Mouse (Mus musculus) ZHBTc4 (cell line): Measurements from ENCODE around the gene Gprin1.
A peak's percentile ranks its signal among the peaks of the same experiment; 100 is the strongest.

Source experiments
- DNase-seq: peaks from one replicate; pipeline ENCODE4 v3.0.0-alpha.2; 2011; ENCODE audit warnings: low read depth, low spot score

Gene Gprin1

GRCm38 (mm10) chr13:54760164-54760795, 10.6 kb upstream of the Gprin1 start:
- DNase-seq = no peak

GRCm38 (mm10) chr13:54759496-54759895, 9.8 kb upstream of the Gprin1 start:
- DNase-seq = no peak

GRCm38 (mm10) chr13:54758756-54759470, 9.2 kb upstream of the Gprin1 start:
- DNase-seq = no peak

GRCm38 (mm10) chr13:54758045-54758755, 8.5 kb upstream of the Gprin1 start:
- peak; percentile 99 for DNase-seq

- DNase-seq = no peak
Measured at GRCm38 (mm10) chr13:54757093-54757830, 7.6 kb upstream of the Gprin1 start.

GRCm38 (mm10) chr13:54756156-54756712, 6.6 kb upstream of the Gprin1 start:
- no peak for DNase-seq

GRCm38 (mm10) chr13:54755201-54755830, 5.6 kb upstream of the Gprin1 start:
- no peak for DNase-seq

GRCm38 (mm10) chr13:54754169-54755080, 4.8 kb upstream of the Gprin1 start:
- DNase-seq = no peak

- DNase-seq = no peak
Measured at GRCm38 (mm10) chr13:54753733-54754132, 4.1 kb upstream of the Gprin1 start.

GRCm38 (mm10) chr13:54752656-54753055, 3.0 kb upstream of the Gprin1 start:
- no peak for DNase-seq

GRCm38 (mm10) chr13:54750699-54751098, 1.0 kb upstream of the Gprin1 start:
- DNase-seq = peak; percentile 54

- peak; percentile 44 for DNase-seq
Measured at GRCm38 (mm10) chr13:54749061-54749863, 412 bp downstream of the Gprin1 start.

GRCm38 (mm10) chr13:54748721-54749060, 983 bp downstream of the Gprin1 start:
- DNase-seq = no peak

- no peak for DNase-seq
Measured at GRCm38 (mm10) chr13:54748190-54748589, 1.5 kb downstream of the Gprin1 start.

GRCm38 (mm10) chr13:54746896-54747295, 2.8 kb downstream of the Gprin1 start:
- no peak for DNase-seq

GRCm38 (mm10) chr13:54746110-54746509, 3.6 kb downstream of the Gprin1 start:
- DNase-seq = no peak

- DNase-seq = peak; percentile 74
Measured at GRCm38 (mm10) chr13:54738213-54738601, 11.5 kb downstream of the Gprin1 start.

- peak; percentile 84 for DNase-seq
Measured at GRCm38 (mm10) chr13:54737488-54738212, 12.0 kb downstream of the Gprin1 start.

- DNase-seq = no peak
Measured at GRCm38 (mm10) chr13:54736931-54737330, 12.7 kb downstream of the Gprin1 start.
